Mouse (Mus musculus) testis, adult 2 months (tissue): ENCODE data around the gene Rps29. TPM values are rescaled to one million over a fixed set of nuclear protein-coding genes. Genes with fewer than 3 reads are reported as not detected.

ENCODE experiments used
- H3K27ac ChIP-seq: fragments of 200-500 bp; 2 replicates; pipeline ENCODE4 v1.5.1; 2012; ENCODE audit warnings: low read depth, low read length; ENCODE audit not compliant: control insufficient read depth, insufficient read depth
- H3K27me3 ChIP-seq: fragments of 200-500 bp; 2 replicates; pipeline ENCODE4 v1.6.1; 2012; ENCODE audit warnings: mild to moderate bottlenecking, low read length, moderate library complexity; ENCODE audit not compliant: control insufficient read depth, insufficient read depth
- H3K36me3 ChIP-seq: fragments of 200-500 bp; 2 replicates; pipeline ENCODE4 v1.6.1; 2012; ENCODE audit warnings: mild to moderate bottlenecking, low read length; ENCODE audit not compliant: control insufficient read depth, insufficient read depth
- H3K4me1 ChIP-seq: fragments of 200-500 bp; 2 replicates; pipeline ENCODE4 v1.6.1; 2012; ENCODE audit warnings: low read length; ENCODE audit not compliant: control insufficient read depth, insufficient read depth
- H3K4me3 ChIP-seq: fragments of 200-500 bp; 2 replicates; pipeline ENCODE4 v1.5.1; 2012; ENCODE audit warnings: low read depth, mild to moderate bottlenecking, low read length, moderate library complexity, mixed read lengths; ENCODE audit not compliant: control insufficient read depth
- CTCF ChIP-seq: fragments of 200-500 bp; IDR thresholded peaks from 2 replicates; pipeline ENCODE4 v1.5.1; 2012; ENCODE audit warnings: low read depth, mild to moderate bottlenecking, inconsistent platforms, low read length, moderate library complexity; ENCODE audit not compliant: control insufficient read depth, insufficient read depth, insufficient replicate concordance
- POLR2A ChIP-seq: fragments of 200-500 bp; IDR thresholded peaks from 2 replicates; pipeline ENCODE4 v1.6.1; 2012; ENCODE audit warnings: low read depth, mild to moderate bottlenecking, inconsistent platforms, low read length, moderate library complexity; ENCODE audit not compliant: control insufficient read depth
- polyA plus RNA-seq: library from polyadenylated mRNA; depleted of rRNA; stranded (reverse); fragments of >200 nt; gene quantifications from 2 replicates; pipeline ENCODE4 v1.2.3, GENCODE M21; 2012

The Rps29 gene
- polyA plus RNA-seq, 1 experiment: 1,043 TPM

GRCm38 (mm10) chr12:69197378-69198163 is 38.6 kb upstream of the Rps29 start:
- Histone ChIP-seq H3K27ac (peak overlapping the region; percentile 98), H3K4me1 (peaks cover 4% of the 10 kb centered on the region), H3K4me3 (peak overlapping the region; percentile 92), H3K36me3 (no peaks in the 10 kb centered on the region; the same call in 1 of the 2 replicates), H3K27me3 (no peaks in the 10 kb centered on the region)
- TF ChIP-seq POLR2A: peak; percentile 34; the same call in 1 of the 2 replicates
- TF ChIP-seq CTCF: no peak

- peak within 1 kb of the TSS; percentile 98 for H3K27ac ChIP-seq
- peaks cover 4% of the 10 kb centered on the region for H3K4me1 ChIP-seq
- H3K36me3 ChIP-seq: no peaks in the 10 kb centered on the region; the same call in 1 of the 2 replicates
- peak within 1 kb of the TSS; percentile 92 for H3K4me3 ChIP-seq
- H3K27me3 ChIP-seq: no peaks in the 10 kb centered on the region
- TF ChIP-seq POLR2A (peak; percentile 47; the same call in 1 of the 2 replicates), CTCF (no peak)
These were observed 37.7 kb upstream of the Rps29 start, which contains the start of gene Gm49383 for GRCm38 (mm10) chr12:69196444-69197377. TSS of gene Gm49383 (minus strand) at chr12:69197104.

- no peaks in the 10 kb centered on the region; the same call in 1 of the 2 replicates for H3K4me1 ChIP-seq
- H3K4me3 ChIP-seq: no peak overlapping the region
- no peaks in the 10 kb centered on the region; the same call in 1 of the 2 replicates for H3K36me3 ChIP-seq
- H3K27me3 ChIP-seq: no peaks in the 10 kb centered on the region
- H3K27ac ChIP-seq: no peak overlapping the region
- no peak for TF ChIP-seq POLR2A
- no peak for TF ChIP-seq CTCF
These were observed 33.7 kb upstream of the Rps29 start for GRCm38 (mm10) chr12:69192637-69193036.

GRCm38 (mm10) chr12:69191396-69191795 is 32.4 kb upstream of the Rps29 start:
- no peaks in the 10 kb centered on the region for H3K27me3 ChIP-seq
- no peak for TF ChIP-seq POLR2A
- TF ChIP-seq CTCF: no peak
- H3K27ac ChIP-seq: no peak overlapping the region
- no peaks in the 10 kb centered on the region; the same call in 1 of the 2 replicates for H3K36me3 ChIP-seq
- no peaks in the 10 kb centered on the region; the same call in 1 of the 2 replicates for H3K4me1 ChIP-seq
- no peak overlapping the region for H3K4me3 ChIP-seq

GRCm38 (mm10) chr12:69190522-69190921 is 31.5 kb upstream of the Rps29 start:
- Histone ChIP-seq H3K4me1 (no peaks in the 10 kb centered on the region; the same call in 1 of the 2 replicates), H3K36me3 (no peaks in the 10 kb centered on the region; the same call in 1 of the 2 replicates), H3K27ac (no peak overlapping the region), H3K27me3 (no peaks in the 10 kb centered on the region), H3K4me3 (no peak overlapping the region)
- no peak for TF ChIP-seq POLR2A
- TF ChIP-seq CTCF: no peak

GRCm38 (mm10) chr12:69190074-69190473 is 31.1 kb upstream of the Rps29 start:
- no peak overlapping the region for H3K4me3 ChIP-seq
- TF ChIP-seq POLR2A: no peak
- H3K4me1 ChIP-seq: no peaks in the 10 kb centered on the region; the same call in 1 of the 2 replicates
- no peak overlapping the region for H3K27ac ChIP-seq
- H3K27me3 ChIP-seq: no peaks in the 10 kb centered on the region
- H3K36me3 ChIP-seq: no peaks in the 10 kb centered on the region; the same call in 1 of the 2 replicates
